Mouse (Mus musculus) small intestine, adult 2 months (tissue): ENCODE measurements at regions not wholly inside any gene's neighbourhood (a gene's known extent, or its start where the extent isn't known, plus 50 kb on each side); places are given as distances from the start of the nearest gene placed in this dataset.

ENCODE experiments used
- CTCF ChIP-seq: fragments of 200-500 bp; IDR thresholded peaks from 2 replicates; pipeline ENCODE4 v1.5.1; 2012; ENCODE audit warnings: low read depth, mild to moderate bottlenecking, control low read depth, inconsistent platforms, low read length, moderate library complexity, mixed read lengths; ENCODE audit not compliant: insufficient replicate concordance, insufficient read length; ENCODE audit errors: extremely low read depth
- POLR2A ChIP-seq: fragments of 200-500 bp; IDR thresholded peaks from 2 replicates; pipeline ENCODE4 v1.6.1; 2012; ENCODE audit warnings: low read depth, mild to moderate bottlenecking, control low read depth, inconsistent platforms, low read length, moderate library complexity

GRCm38 (mm10) chr3:155915981-155916380, 645.6 kb upstream of the Negr1 start:
- TF ChIP-seq CTCF: no peak
- no peak for TF ChIP-seq POLR2A
